Mouse (Mus musculus) heart, adult 2 months (tissue): ENCODE measurements around the gene Cfap77. TPM values are rescaled to one million over a fixed set of nuclear protein-coding genes. Genes with fewer than 3 reads are reported as not detected.
A peak's percentile ranks its signal among the peaks of the same experiment; 100 is the strongest.

Source experiments
- DNase-seq, 2 experiments: peaks; one replicate each; pipeline ENCODE4 v3.0.0; 2021
- H3K27ac ChIP-seq: fragments of 200-600 bp; 2 replicates; pipeline ENCODE4 v1.8.1; 2022
- H3K27me3 ChIP-seq: fragments of 200-500 bp; 2 replicates; pipeline ENCODE4 v1.6.1; 2012; ENCODE audit warnings: mild to moderate bottlenecking, low read length, inconsistent platforms, mixed read lengths; ENCODE audit not compliant: control insufficient read depth, insufficient read depth
- H3K36me3 ChIP-seq: fragments of 200-500 bp; 2 replicates; pipeline ENCODE4 v1.6.1; 2012; ENCODE audit warnings: low read length, inconsistent platforms; ENCODE audit not compliant: control insufficient read depth, insufficient read depth
- H3K4me1 ChIP-seq: fragments of 200-500 bp; 2 replicates; pipeline ENCODE4 v1.6.1; 2011; ENCODE audit warnings: low read length; ENCODE audit not compliant: control insufficient read depth, insufficient read depth
- H3K4me3 ChIP-seq: fragments of 200-600 bp; 2 replicates; pipeline ENCODE4 v1.8.1; 2022
- H3K79me2 ChIP-seq: fragments of 200-500 bp; replicated peaks from 2 replicates; pipeline ENCODE4 v1.6.1; 2012; ENCODE audit warnings: mild to moderate bottlenecking, inconsistent platforms, low read length, moderate library complexity, mixed read lengths; ENCODE audit not compliant: control insufficient read depth, insufficient read depth
- H3K9ac ChIP-seq: fragments of 200-500 bp; 2 replicates; pipeline ENCODE4 v1.6.1; 2012; ENCODE audit warnings: low read depth, mild to moderate bottlenecking, control low read depth, inconsistent platforms, low read length, mixed read lengths
- CTCF ChIP-seq: fragments of 200-600 bp; IDR thresholded peaks from 2 replicates; pipeline ENCODE4 v1.8.1; 2022; ENCODE audit warnings: antibody characterized with exemption, mild to moderate bottlenecking, moderate library complexity
- EP300 ChIP-seq: fragments of 200-500 bp; IDR thresholded peaks from 2 replicates; pipeline ENCODE4 v1.6.1; 2011; ENCODE audit warnings: low read depth, low read length, control low read depth; ENCODE audit not compliant: insufficient read depth
- POLR2A ChIP-seq: fragments of 200-500 bp; IDR thresholded peaks from 2 replicates; pipeline ENCODE4 v1.6.1; 2011; ENCODE audit warnings: mild to moderate bottlenecking, low read depth, low read length, control low read depth; ENCODE audit not compliant: insufficient read depth
- WGBS: fragments of 180-500 bp; shearing (Covaris S2); methylation state at CpG from one replicate; pipeline ENCODE4 v1.1.7; 2018; 5-methylcytosine and 5-hydroxymethylcytosine counted together
- intact Hi-C: fragments of 180-260 bp; cut with DNase I; formaldehyde crosslinking; loops from one replicate; pipeline ENCODE4 v1.15.1; 2025
- polyA plus RNA-seq: library from polyadenylated mRNA; depleted of rRNA; stranded (reverse); fragments of >200 nt; gene quantifications from 2 replicates; pipeline ENCODE4 v1.2.3, GENCODE M21; 2012
- total RNA-seq, 2 experiments: library from RNA; stranded (reverse); gene quantifications; 2 replicates each; pipeline ENCODE4 v1.2.3; 2021

Cfap77 gene
- total and polyA plus RNA-seq, 3 experiments, result 0.39 TPM; not detected in 2

GRCm38 (mm10) chr2:29012523-29012922 lies 42.3 kb downstream of the Cfap77 start:
- H3K79me2 ChIP-seq, result no peaks in the 10 kb centered on the region
- H3K4me3 ChIP-seq, result no peak overlapping the region
- 79% methylated on average over 5 of the region's 5 CpGs for WGBS
- TF ChIP-seq POLR2A (no peak), EP300 (no peak), CTCF (no peak)
- no peak overlapping the region for H3K27ac ChIP-seq
- intact Hi-C loops, result no loop called here
- no peaks in the 10 kb centered on the region; the same call in 1 of the 2 replicates for H3K27me3 ChIP-seq
- no peak overlapping the region for H3K9ac ChIP-seq
- DNase-seq, result no peak
- H3K36me3 ChIP-seq, result no peaks in the 10 kb centered on the region
- H3K4me1 ChIP-seq, result peaks cover 3% of the 10 kb centered on the region; the same call in 1 of the 2 replicates

GRCm38 (mm10) chr2:29007656-29008055 lies 47.2 kb downstream of the Cfap77 start:
- DNase-seq, result no peak
- Histone ChIP-seq H3K9ac (no peak overlapping the region), H3K36me3 (no peaks in the 10 kb centered on the region), H3K27ac (no peak overlapping the region), H3K27me3 (no peaks in the 10 kb centered on the region; the same call in 1 of the 2 replicates), H3K4me1 (no peaks in the 10 kb centered on the region), H3K4me3 (no peak overlapping the region), H3K79me2 (no peaks in the 10 kb centered on the region)
- no peak for TF ChIP-seq POLR2A
- intact Hi-C loops, result no loop called here
- 85% methylated on average over 6 of the region's 6 CpGs for WGBS

GRCm38 (mm10) chr2:29006455-29007034 lies 48.3 kb downstream of the Cfap77 start:
- H3K9ac ChIP-seq, result no peak overlapping the region
- H3K79me2 ChIP-seq, result no peaks in the 10 kb centered on the region
- intact Hi-C loops, result no loop called here
- no peaks in the 10 kb centered on the region for H3K4me1 ChIP-seq
- TF ChIP-seq POLR2A (no peak), EP300 (no peak), CTCF (no peak)
- H3K36me3 ChIP-seq, result no peaks in the 10 kb centered on the region
- H3K4me3 ChIP-seq, result no peak overlapping the region
- DNase-seq, result no peak
- no peaks in the 10 kb centered on the region; the same call in 1 of the 2 replicates for H3K27me3 ChIP-seq
- 82% methylated on average over 13 of the region's 13 CpGs for WGBS
- no peak overlapping the region for H3K27ac ChIP-seq

- Histone ChIP-seq H3K79me2 (no peaks in the 10 kb centered on the region), H3K4me3 (no peak overlapping the region), H3K9ac (no peak overlapping the region), H3K4me1 (no peaks in the 10 kb centered on the region), H3K27me3 (no peaks in the 10 kb centered on the region; the same call in 1 of the 2 replicates), H3K27ac (no peak overlapping the region), H3K36me3 (no peaks in the 10 kb centered on the region)
- TF ChIP-seq CTCF, result no peak
- no peak for TF ChIP-seq POLR2A
- TF ChIP-seq EP300, result no peak
- peak in 1 of 2 experiments; percentile 9 for DNase-seq
- intact Hi-C loops, result no loop called here
- WGBS, result 59% methylated on average over 9 of the region's 9 CpGs
Measured at GRCm38 (mm10) chr2:29004037-29004436, 50.8 kb downstream of the Cfap77 start.

GRCm38 (mm10) chr2:28998246-28998645 lies 56.6 kb downstream of the Cfap77 start:
- Histone ChIP-seq H3K4me1 (no peaks in the 10 kb centered on the region; the same call in 1 of the 2 replicates), H3K36me3 (no peaks in the 10 kb centered on the region), H3K27ac (no peak overlapping the region), H3K9ac (no peak overlapping the region), H3K27me3 (no peaks in the 10 kb centered on the region), H3K4me3 (no peak overlapping the region), H3K79me2 (no peaks in the 10 kb centered on the region)
- 22% methylated on average over 5 of the region's 5 CpGs for WGBS
- TF ChIP-seq EP300 (no peak), POLR2A (no peak), CTCF (no peak)
- intact Hi-C loops, result no loop called here
- DNase-seq, result peak in 1 of 2 experiments; percentile 35

- no peaks in the 10 kb centered on the region; the same call in 1 of the 2 replicates for H3K4me1 ChIP-seq
- H3K27me3 ChIP-seq, result no peaks in the 10 kb centered on the region
- intact Hi-C loops, result no loop called here
- DNase-seq, result no peak
- WGBS, result 78% methylated on average over 14 of the region's 14 CpGs
- no peak overlapping the region for H3K9ac ChIP-seq
- no peak for TF ChIP-seq CTCF
- TF ChIP-seq POLR2A, result no peak
- TF ChIP-seq EP300, result no peak
- no peaks in the 10 kb centered on the region for H3K79me2 ChIP-seq
- H3K36me3 ChIP-seq, result no peaks in the 10 kb centered on the region
- no peak overlapping the region for H3K4me3 ChIP-seq
- H3K27ac ChIP-seq, result no peak overlapping the region
Measured at GRCm38 (mm10) chr2:28997161-28997834, 57.6 kb downstream of the Cfap77 start.
